Mouse (Mus musculus): Measurements from ENCODE around the gene Ntn5. TPM values are rescaled to one million over a fixed set of nuclear protein-coding genes. Genes with fewer than 3 reads are reported as not detected.
"Not testable (repeated sequence)": the region's sequence is repeated elsewhere in the genome, so short reads cannot be mapped to it uniquely, and the experiment has no call there.

Ntn5 gene
- total RNA-seq, 2 experiments from 2014 or later, result 0.52 to 0.69 TPM

- intact Hi-C loops (cut with DNase I); DNase-seq: not testable (repeated sequence)
These were observed 33.3 kb upstream of the Ntn5 start for GRCm38 (mm10) chr7:45650484-45650883.

- intact Hi-C loops (cut with DNase I), result loop anchor here (5.0 kb wide), 1 partner anchor 38 kb away; the partner anchor contains the start of gene Sec1
- no peak for DNase-seq
These were observed 29.3 kb upstream of the Ntn5 start for GRCm38 (mm10) chr7:45654424-45655047.

- DNase-seq, result no peak
- intact Hi-C loops (cut with DNase I), result no loop called here
These were observed 22.9 kb upstream of the Ntn5 start for GRCm38 (mm10) chr7:45660746-45661478.

GRCm38 (mm10) chr7:45661702-45662101, 22.1 kb upstream of the Ntn5 start:
- DNase-seq; intact Hi-C loops (cut with DNase I): not testable (repeated sequence)

- intact Hi-C loops (cut with DNase I), result loop anchor here (5.0 kb wide), 1 partner anchor 48 kb away; the partner anchor contains the start of genes Fgf21 and Fut1
- DNase-seq, result no peak
These were observed 18.3 kb upstream of the Ntn5 start for GRCm38 (mm10) chr7:45665303-45666138.

- DNase-seq, result no peak
- intact Hi-C loops (cut with DNase I), result loop anchor here (5.0 kb wide), 1 partner anchor 49 kb away; the partner anchor contains the start of genes Fgf21 and Fut1
These were observed 17.7 kb upstream of the Ntn5 start, which contains the start of gene Fut2 for GRCm38 (mm10) chr7:45666161-45666560. Gene Fut2 (minus strand): TSS chr7:45666394.

GRCm38 (mm10) chr7:45667761-45668160, 16.1 kb upstream of the Ntn5 start:
- intact Hi-C loops (cut with DNase I), result loop anchor here (5.0 kb wide), 1 partner anchor 50 kb away; the partner anchor contains the start of genes Fgf21 and Fut1
- no peak for DNase-seq

GRCm38 (mm10) chr7:45668921-45669320, 14.9 kb upstream of the Ntn5 start:
- DNase-seq, result no peak
- intact Hi-C loops (cut with DNase I), result loop anchor here (5.0 kb wide), 1 partner anchor 52 kb away; the partner anchor contains the start of genes Fgf21 and Fut1

GRCm38 (mm10) chr7:45677627-45678295, 6.1 kb upstream of the Ntn5 start:
- intact Hi-C loops (cut with DNase I), result no loop called here
- no peak for DNase-seq

GRCm38 (mm10) chr7:45678513-45678912, 5.3 kb upstream of the Ntn5 start:
- intact Hi-C loops (cut with DNase I), result no loop called here
- DNase-seq, result no peak

GRCm38 (mm10) chr7:45679966-45680621, 3.7 kb upstream of the Ntn5 start:
- intact Hi-C loops (cut with DNase I), result no loop called here
- no peak for DNase-seq

- no peak for DNase-seq
- intact Hi-C loops (cut with DNase I), result no loop called here
These were observed 2.6 kb upstream of the Ntn5 start for GRCm38 (mm10) chr7:45681046-45681736.

- intact Hi-C loops (cut with DNase I), result loop anchor here (2.0 kb wide), 1 partner anchor 36 kb away; no protein-coding TSS in a partner anchor
These were observed 1.4 kb upstream of the Ntn5 start for GRCm38 (mm10) chr7:45682144-45683126.

GRCm38 (mm10) chr7:45685811-45686210, 2.0 kb downstream of the Ntn5 start:
- no peak for DNase-seq

More at GRCm38 (mm10) chr7:45682144-45683126, 1.4 kb upstream of the Ntn5 start:
- peak; percentile 81 for DNase-seq

GRCm38 (mm10) chr7:45686841-45687240, 3.0 kb downstream of the Ntn5 start:
- DNase-seq, result peak in 1 of 2 experiments; percentile 1
- intact Hi-C loops (cut with DNase I), result no loop called here

More at GRCm38 (mm10) chr7:45685811-45686210, 2.0 kb downstream of the Ntn5 start:
- intact Hi-C loops (cut with DNase I), result no loop called here

GRCm38 (mm10) chr7:45689099-45689498, 5.3 kb downstream of the Ntn5 start:
- DNase-seq, result no peak
- intact Hi-C loops (cut with DNase I), result no loop called here

GRCm38 (mm10) chr7:45689800-45690199, 6.0 kb downstream of the Ntn5 start:
- DNase-seq, result no peak
- intact Hi-C loops (cut with DNase I), result loop anchor here (5.0 kb wide), 1 partner anchor 32 kb away; no protein-coding TSS in a partner anchor
